Mouse (Mus musculus): ENCODE data around the gene Serpina3k. TPM values are rescaled to one million over a fixed set of nuclear protein-coding genes. Genes with fewer than 3 reads are reported as not detected.
A peak's percentile ranks its signal among the peaks of the same experiment; 100 is the strongest.
"Not testable (repeated sequence)": the region's sequence is repeated elsewhere in the genome, so short reads cannot be mapped to it uniquely, and the experiment has no call there.

Gene Serpina3k
- total and polyA plus RNA-seq, 2 experiments = 2,986 to 14,457 TPM

DNA sequence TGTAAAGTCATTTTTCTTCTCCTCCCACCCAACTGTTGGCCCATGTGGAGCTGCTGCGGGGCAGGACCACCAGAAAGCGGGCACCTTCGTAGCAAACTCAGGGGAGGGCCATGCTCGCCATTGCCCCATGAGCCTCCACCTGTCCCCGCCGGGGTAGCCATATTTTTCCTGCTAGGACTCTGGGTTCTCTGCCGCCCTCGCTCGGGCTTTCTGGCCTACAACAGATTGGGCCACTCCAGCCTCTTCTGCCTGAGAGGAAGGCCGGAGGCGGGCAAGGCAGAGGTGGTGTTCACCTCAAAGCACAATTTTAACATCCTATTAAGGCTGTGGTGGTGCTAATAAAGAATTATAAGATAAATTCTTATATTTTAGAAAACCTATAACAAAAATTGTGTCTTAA is 41.6 kb downstream of the Serpina3k start:
- WGBS = 96% methylated on average over 11 of the region's 11 CpGs
- Histone ChIP-seq H3K4me3 (ENCODE audit: insufficient read depth, low read depth, low read length) (no peak overlapping the region), H3K4me1 (ENCODE audit: control insufficient read depth, insufficient read depth, low read length) (peaks cover 6% of the 10 kb centered on the region), H3K27ac (replicated peaks; ENCODE audit: insufficient read depth, low read depth, low read length) (no peak overlapping the region), H3K27me3 (ENCODE audit: control insufficient read depth, insufficient read depth, low read length) (no peaks in the 10 kb centered on the region), H3K9ac (ENCODE audit: low read depth, low read length) (no peak overlapping the region), H3K79me2 (ENCODE audit: control insufficient read depth, insufficient read depth, low read length) (no peaks in the 10 kb centered on the region), H3K36me3 (ENCODE audit: control insufficient read depth, insufficient read depth, low read length) (no peaks in the 10 kb centered on the region)
- DNase-seq (ENCODE audit: extremely low read depth, low read depth, low spot score) = no peak
- TF ChIP-seq POLR2A (IDR thresholded peaks at IDR 0.05; ENCODE audit: extremely low read depth, insufficient read depth, low read length) (no peak), CTCF (IDR thresholded peaks at IDR 0.05; ENCODE audit: low read depth, low read length) (no peak)

DNA sequence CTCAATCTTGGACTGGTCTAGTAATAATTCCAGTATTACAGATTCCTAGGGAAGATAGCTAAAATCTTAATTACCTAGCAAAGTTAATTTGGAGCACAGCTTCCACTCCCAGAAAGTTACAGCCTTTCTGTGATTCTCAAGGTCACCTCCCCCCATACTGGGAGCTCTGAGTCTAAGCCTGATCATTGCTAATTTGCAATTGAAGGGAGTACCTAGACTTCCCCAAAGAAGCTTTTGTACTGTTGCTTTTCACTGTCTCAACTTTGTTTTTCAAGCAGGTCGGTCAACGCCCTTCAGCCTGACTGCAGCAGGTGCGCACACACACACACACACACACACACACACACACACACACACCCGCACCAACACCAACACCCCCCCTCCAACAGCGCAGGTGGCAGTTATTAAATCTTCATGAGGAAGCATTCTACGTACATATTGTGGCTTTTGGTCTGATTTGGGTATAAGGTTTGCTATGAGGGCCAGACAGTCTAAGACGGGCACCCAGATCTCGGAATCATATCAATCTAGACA is 42.9 kb downstream of the Serpina3k start:
- not testable (repeated sequence) for H3K36me3 ChIP-seq (ENCODE audit: control insufficient read depth, insufficient read depth, low read length); DNase-seq (ENCODE audit: extremely low read depth, low read depth, low spot score); H3K27me3 ChIP-seq (ENCODE audit: control insufficient read depth, insufficient read depth, low read length); H3K79me2 ChIP-seq (ENCODE audit: control insufficient read depth, insufficient read depth, low read length); H3K9ac ChIP-seq (ENCODE audit: low read depth, low read length); H3K4me3 ChIP-seq (ENCODE audit: insufficient read depth, low read depth, low read length); H3K27ac ChIP-seq (replicated peaks; ENCODE audit: insufficient read depth, low read depth, low read length)
- WGBS = 93% methylated on average over 8 of the region's 8 CpGs
- peaks cover 15% of the 10 kb centered on the region for H3K4me1 ChIP-seq (ENCODE audit: control insufficient read depth, insufficient read depth, low read length)

DNA sequence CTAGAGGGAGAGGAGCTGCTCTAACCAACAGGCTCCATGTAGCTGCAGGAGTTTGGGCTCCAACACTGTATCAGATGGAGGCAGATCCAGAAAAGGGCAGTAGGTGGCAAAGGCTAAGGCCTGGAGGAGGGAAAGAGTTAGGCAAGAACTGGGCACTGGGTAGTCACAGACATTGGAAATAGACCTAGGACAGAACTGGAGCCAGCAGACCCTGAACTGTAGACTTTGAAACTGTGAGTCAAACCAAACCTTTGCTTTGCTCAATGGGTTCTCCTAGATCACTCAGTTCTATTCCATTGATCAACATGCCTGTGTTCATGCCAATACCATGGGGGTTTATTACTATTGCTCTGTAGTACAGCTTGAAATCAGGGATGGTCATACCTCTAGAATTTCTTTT is 47.7 kb downstream of the Serpina3k start:
- peaks cover 26% of the 10 kb centered on the region for H3K4me1 ChIP-seq (ENCODE audit: control insufficient read depth, insufficient read depth, low read length)
- H3K27ac ChIP-seq (replicated peaks; ENCODE audit: insufficient read depth, low read depth, low read length) = peak overlapping the region; percentile 50
- peak; percentile 22; the same call in 1 of the 2 replicates for TF ChIP-seq CTCF (IDR thresholded peaks at IDR 0.05; ENCODE audit: low read depth, low read length)
- H3K9ac ChIP-seq (ENCODE audit: low read depth, low read length); H3K79me2 ChIP-seq (ENCODE audit: control insufficient read depth, insufficient read depth, low read length); H3K27me3 ChIP-seq (ENCODE audit: control insufficient read depth, insufficient read depth, low read length); H3K36me3 ChIP-seq (ENCODE audit: control insufficient read depth, insufficient read depth, low read length); H3K4me3 ChIP-seq (ENCODE audit: insufficient read depth, low read depth, low read length): not testable (repeated sequence)
- peak; percentile 99 for DNase-seq (ENCODE audit: extremely low read depth, low read depth, low spot score)

DNA sequence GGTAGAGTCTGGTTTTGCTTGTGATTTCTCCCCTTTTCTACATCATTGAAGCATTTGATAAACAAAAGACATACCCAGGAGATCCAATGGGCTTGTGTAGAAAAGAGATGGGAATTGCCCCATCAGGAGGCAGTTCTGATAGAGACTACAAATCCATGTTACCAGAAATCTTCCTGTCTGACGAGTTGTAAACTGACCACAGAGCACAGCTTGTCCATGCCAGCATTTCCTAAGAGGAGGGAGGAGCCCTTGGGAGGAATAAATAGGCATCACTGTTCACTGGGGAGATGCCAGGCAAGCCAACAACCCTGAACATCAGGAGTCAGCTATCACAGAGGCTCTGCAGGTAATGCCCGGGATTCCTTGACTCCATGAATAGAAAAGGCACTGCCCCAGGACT is 48.6 kb downstream of the Serpina3k start:
- H3K4me3 ChIP-seq (ENCODE audit: insufficient read depth, low read depth, low read length) = peak overlapping the region; percentile 87
- WGBS = 15% methylated on average over 2 of the region's 2 CpGs
- not testable (repeated sequence) for H3K27me3 ChIP-seq (ENCODE audit: control insufficient read depth, insufficient read depth, low read length); H3K79me2 ChIP-seq (ENCODE audit: control insufficient read depth, insufficient read depth, low read length)
- peak overlapping the region; percentile 82 for H3K27ac ChIP-seq (replicated peaks; ENCODE audit: insufficient read depth, low read depth, low read length)
- peak; percentile 94 for DNase-seq (ENCODE audit: extremely low read depth, low read depth, low spot score)
- H3K9ac ChIP-seq (ENCODE audit: low read depth, low read length) = peak overlapping the region; percentile 76
- H3K36me3 ChIP-seq (ENCODE audit: control insufficient read depth, insufficient read depth, low read length) = peaks cover 11% of the 10 kb centered on the region
- H3K4me1 ChIP-seq (ENCODE audit: control insufficient read depth, insufficient read depth, low read length) = peaks cover 26% of the 10 kb centered on the region

DNA sequence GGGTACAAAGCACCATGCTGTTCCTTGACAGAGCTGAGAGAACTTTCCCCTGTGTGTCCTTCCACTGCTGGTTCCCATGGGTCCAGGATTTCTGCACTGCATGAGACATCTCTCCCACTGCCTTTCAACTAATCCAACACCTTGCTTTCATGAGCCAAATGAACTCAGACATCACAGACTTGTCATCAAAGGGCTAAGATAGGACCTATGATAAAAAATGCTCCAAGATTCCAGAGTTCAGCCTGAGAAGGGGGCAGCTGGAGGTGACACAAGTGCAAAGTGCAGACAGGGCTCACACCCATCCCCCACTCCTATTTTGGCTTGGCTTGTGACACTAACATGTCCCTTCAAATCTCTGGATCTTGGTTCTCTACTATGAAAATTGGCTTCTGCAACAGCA is 50.2 kb downstream of the Serpina3k start:
- Histone ChIP-seq H3K27ac (replicated peaks; ENCODE audit: insufficient read depth, low read depth, low read length) (peak overlapping the region; percentile 82), H3K79me2 (ENCODE audit: control insufficient read depth, insufficient read depth, low read length) (peaks cover 3% of the 10 kb centered on the region; the same call in 1 of the 2 replicates), H3K4me1 (ENCODE audit: control insufficient read depth, insufficient read depth, low read length) (peaks cover 26% of the 10 kb centered on the region), H3K9ac (ENCODE audit: low read depth, low read length) (peak overlapping the region; percentile 76), H3K4me3 (ENCODE audit: insufficient read depth, low read depth, low read length) (peak overlapping the region; percentile 87), H3K27me3 (ENCODE audit: control insufficient read depth, insufficient read depth, low read length) (no peaks in the 10 kb centered on the region), H3K36me3 (ENCODE audit: control insufficient read depth, insufficient read depth, low read length) (peaks cover 22% of the 10 kb centered on the region)
- DNase-seq (ENCODE audit: extremely low read depth, low read depth, low spot score) = peak; percentile 96
- TF ChIP-seq POLR2A (IDR thresholded peaks at IDR 0.05; ENCODE audit: extremely low read depth, insufficient read depth, low read length) = no peak
- no peak for TF ChIP-seq CTCF (IDR thresholded peaks at IDR 0.05; ENCODE audit: low read depth, low read length)

DNA sequence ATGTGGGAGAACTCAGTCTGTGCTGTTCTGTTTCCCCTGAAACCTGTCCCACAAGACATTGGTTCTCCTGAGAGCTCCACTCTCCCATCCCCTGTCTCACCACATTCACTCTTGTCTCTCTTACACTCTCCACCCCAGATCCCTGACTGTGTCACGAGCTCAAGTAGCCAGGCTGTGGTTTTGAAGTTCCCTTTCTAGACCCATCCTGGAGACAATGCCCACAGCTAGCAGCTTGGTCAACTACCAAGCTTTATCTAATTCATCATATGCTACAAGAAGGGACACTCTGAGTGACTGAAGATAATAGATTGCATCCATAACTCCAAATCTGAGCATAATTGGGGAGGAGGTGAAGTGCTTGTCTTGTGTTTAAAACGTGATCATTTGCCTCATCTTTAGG is 52.8 kb downstream of the Serpina3k start:
- WGBS = 35% methylated on average over 2 of the region's 2 CpGs

More for the DNA sequence above, 52.8 kb downstream of the Serpina3k start:
- not testable (repeated sequence) for DNase-seq (ENCODE audit: extremely low read depth, low read depth, low spot score); H3K4me3 ChIP-seq (ENCODE audit: insufficient read depth, low read depth, low read length); H3K9ac ChIP-seq (ENCODE audit: low read depth, low read length); H3K27ac ChIP-seq (replicated peaks; ENCODE audit: insufficient read depth, low read depth, low read length); H3K79me2 ChIP-seq (ENCODE audit: control insufficient read depth, insufficient read depth, low read length); H3K27me3 ChIP-seq (ENCODE audit: control insufficient read depth, insufficient read depth, low read length)
- Histone ChIP-seq H3K4me1 (ENCODE audit: control insufficient read depth, insufficient read depth, low read length) (peaks cover 18% of the 10 kb centered on the region), H3K36me3 (ENCODE audit: control insufficient read depth, insufficient read depth, low read length) (peaks cover 29% of the 10 kb centered on the region)

Other genes starting within 250 kb of the Serpina3k start
- not detected in 2 replicates for gene Serpina5, start 237.4 kb upstream of the Serpina3k start, total RNA-seq (2014; rRNA removed)
- 0.04 TPM in 1 of 2 replicates, not detected in the other for gene Serpina5, start 237.4 kb upstream of the Serpina3k start, polyA plus RNA-seq (2012; rRNA removed)
- not detected in 2 replicates for gene Serpina3a, start 225.8 kb upstream of the Serpina3k start, total RNA-seq (2014; rRNA removed)
- gene Serpina3a, start 225.8 kb upstream of the Serpina3k start, polyA plus RNA-seq (2012; rRNA removed) = not detected in 2 replicates
- 0.09 TPM in 1 of 2 replicates, not detected in the other for gene Serpina3b, start 210.5 kb upstream of the Serpina3k start, total RNA-seq (2014; rRNA removed)
- not detected in 2 replicates for gene Serpina3b, start 210.5 kb upstream of the Serpina3k start, polyA plus RNA-seq (2012; rRNA removed)
- 0.20 TPM in 1 of 2 replicates, not detected in the other for gene Serpina3c, start 184.6 kb upstream of the Serpina3k start, total RNA-seq (2014; rRNA removed)
- not detected in 2 replicates for gene Serpina3c, start 184.6 kb upstream of the Serpina3k start, polyA plus RNA-seq (2012; rRNA removed)
- gene Serpina3f, start 123.9 kb upstream of the Serpina3k start, total RNA-seq (2014; rRNA removed) = 2.9 TPM in 2 replicates
- gene Serpina3f, start 123.9 kb upstream of the Serpina3k start, polyA plus RNA-seq (2012; rRNA removed) = 0.67 and 2.2 TPM in 2 replicates
- gene Serpina3g, start 102.2 kb upstream of the Serpina3k start, total RNA-seq (2014; rRNA removed) = 19.1 and 20.7 TPM in 2 replicates
- gene Serpina3g, start 102.2 kb upstream of the Serpina3k start, polyA plus RNA-seq (2012; rRNA removed) = 3.8 and 9.7 TPM in 2 replicates
- 0.20 and 0.46 TPM in 2 replicates for gene Serpina3i, start 75.4 kb upstream of the Serpina3k start, total RNA-seq (2014; rRNA removed)
- 0.04 TPM in 1 of 2 replicates, not detected in the other for gene Serpina3i, start 75.4 kb upstream of the Serpina3k start, polyA plus RNA-seq (2012; rRNA removed)
- not detected in 2 replicates for gene Serpina3j, start 23.9 kb upstream of the Serpina3k start, total RNA-seq (2014; rRNA removed)
- gene Serpina3j, start 23.9 kb upstream of the Serpina3k start, polyA plus RNA-seq (2012; rRNA removed) = not detected in 2 replicates
- gene Serpina3m, start within 50 bp of the Serpina3k start, total RNA-seq (2014; rRNA removed) = 623 and 783 TPM in 2 replicates
- gene Serpina3m, start within 50 bp of the Serpina3k start, polyA plus RNA-seq (2012; rRNA removed) = 260 and 302 TPM in 2 replicates
- gene Serpina3n, start 68.2 kb downstream of the Serpina3k start, total RNA-seq (2014; rRNA removed) = 169 and 210 TPM in 2 replicates
- 377 and 464 TPM in 2 replicates for gene Serpina3n, start 68.2 kb downstream of the Serpina3k start, polyA plus RNA-seq (2012; rRNA removed)
- gene Gsc, start 134.8 kb downstream of the Serpina3k start, total RNA-seq (2014; rRNA removed) = not detected in 2 replicates
- not detected in 2 replicates for gene Gsc, start 134.8 kb downstream of the Serpina3k start, polyA plus RNA-seq (2012; rRNA removed)